Mouse (Mus musculus): ENCODE results near the gene Fbxo34. TPM values are rescaled to one million over a fixed set of nuclear protein-coding genes. Genes with fewer than 3 reads are reported as not detected.

Fbxo34 gene
- polyA plus RNA-seq, 1 experiment from 2014 or later = 26.4 TPM

GRCm38 (mm10) chr14:47578086-47578485 lies 127.9 kb downstream of the Fbxo34 start:
- Histone ChIP-seq H3K4me2 (replicated peaks) (no peak overlapping the region), H3K9me3 (no peaks in the 10 kb centered on the region), H3K4me1 (no peaks in the 10 kb centered on the region), H3K27me3 (no peaks in the 10 kb centered on the region), H3K9ac (replicated peaks) (no peak overlapping the region), H3K4me3 (no peak overlapping the region), H3K27ac (replicated peaks) (no peak overlapping the region), H3K36me3 (no peaks in the 10 kb centered on the region)
- WGBS = 82% methylated on average over 2 of the region's 2 CpGs
- ATAC-seq (ENCODE audit: low FRiP score, low read depth) = no peak

- Histone ChIP-seq H3K9ac (replicated peaks) (no peak overlapping the region), H3K27ac (replicated peaks) (no peak overlapping the region), H3K27me3 (no peaks in the 10 kb centered on the region), H3K4me1 (no peaks in the 10 kb centered on the region), H3K36me3 (no peaks in the 10 kb centered on the region), H3K9me3 (no peaks in the 10 kb centered on the region), H3K4me2 (replicated peaks) (no peak overlapping the region), H3K4me3 (no peak overlapping the region)
- no peak for ATAC-seq (ENCODE audit: low FRiP score, low read depth)
- WGBS = 54% methylated on average over 1 of the region's 1 CpGs
Observed at GRCm38 (mm10) chr14:47581280-47581679, 131.1 kb downstream of the Fbxo34 start.

Other genes with a start within 250 kb of the Fbxo34 start
- 41.6 and 42.3 TPM in 2 replicates for gene Wdhd1, start 173.6 kb upstream of the Fbxo34 start, polyA plus RNA-seq (2016; fragmentation: Nextera tagmentation; extraction: Ambion mirVana)
- 4.3 and 4.9 TPM in 2 replicates for gene Socs4, start 173.5 kb upstream of the Fbxo34 start, polyA plus RNA-seq (2016; fragmentation: Nextera tagmentation; extraction: Ambion mirVana)
- gene Mapk1ip1l, start 152.2 kb upstream of the Fbxo34 start, polyA plus RNA-seq (2016; fragmentation: Nextera tagmentation; extraction: Ambion mirVana) = 79.9 and 88.8 TPM in 2 replicates
- 0.94 and 1.1 TPM in 2 replicates for gene Lgals3, start 82.7 kb upstream of the Fbxo34 start, polyA plus RNA-seq (2016; fragmentation: Nextera tagmentation; extraction: Ambion mirVana)
- gene Dlgap5, start 32.0 kb upstream of the Fbxo34 start, polyA plus RNA-seq (2016; fragmentation: Nextera tagmentation; extraction: Ambion mirVana) = 50.0 and 51.0 TPM in 2 replicates
- 22.7 TPM in 2 replicates for gene Atg14, start 120.2 kb downstream of the Fbxo34 start, polyA plus RNA-seq (2016; fragmentation: Nextera tagmentation; extraction: Ambion mirVana)
- 92.5 and 93.2 TPM in 2 replicates for gene Ktn1, start 198.0 kb downstream of the Fbxo34 start, polyA plus RNA-seq (2016; fragmentation: Nextera tagmentation; extraction: Ambion mirVana)

Data from midbrain, embryonic 12.5 days (tissue).